Mouse (Mus musculus) heart, embryonic 14.5 days (tissue): ENCODE results near the gene Ptges3. TPM values are rescaled to one million over a fixed set of nuclear protein-coding genes. Genes with fewer than 3 reads are reported as not detected.
"Not testable (repeated sequence)": the region's sequence is repeated elsewhere in the genome, so short reads cannot be mapped to it uniquely, and the experiment has no call there.

Experiments used
- ATAC-seq: fragments of 200-750 bp; cut with Nextera tagmentation; 2 replicates; pipeline ENCODE4 v1.8.0; 2017; ENCODE audit warnings: low read depth, moderate TSS enrichment; ENCODE audit not compliant: insufficient number of reproducible peaks, insufficient read depth, low FRiP score
- H3K27ac ChIP-seq, 2 experiments: fragments of 200-500 bp in 1 of 2; fragments of 300-500 bp in 1 of 2; sonication (generic) in 1 of 2; replicated peaks in 1 of 2; 2 replicates each; pipeline ENCODE4 v1.5.1; 2012 to 2014; ENCODE audit warnings: low read depth in 2 of 2, low read length in 2 of 2, control low read depth in 1 of 2, mild to moderate bottlenecking in 1 of 2, mixed read lengths in 1 of 2; ENCODE audit not compliant: control insufficient read depth in 1 of 2, insufficient read depth in 1 of 2
- H3K27me3 ChIP-seq: fragments of 300-500 bp; sonication (generic); 2 replicates; pipeline ENCODE4 v1.6.1; 2014; ENCODE audit warnings: mild to moderate bottlenecking, low read length, control low read depth; ENCODE audit not compliant: control insufficient read depth, insufficient read depth
- H3K36me3 ChIP-seq: fragments of 300-500 bp; sonication (generic); 2 replicates; pipeline ENCODE4 v1.6.1; 2014; ENCODE audit warnings: mild to moderate bottlenecking, control low read depth, low read length, mixed read lengths; ENCODE audit not compliant: control insufficient read depth, insufficient read depth
- H3K4me1 ChIP-seq, 2 experiments: fragments of 200-500 bp in 1 of 2; fragments of 300-500 bp in 1 of 2; sonication (generic) in 1 of 2; 2 replicates each; pipeline ENCODE4 v1.6.1; 2012 to 2014; ENCODE audit warnings: low read length in 2 of 2, control low read depth in 1 of 2, mixed read lengths in 1 of 2; ENCODE audit not compliant: control insufficient read depth in 2 of 2, insufficient read depth in 2 of 2
- H3K4me2 ChIP-seq: fragments of 300-500 bp; sonication (generic); 2 replicates; pipeline ENCODE4 v1.6.1; 2014; ENCODE audit warnings: mild to moderate bottlenecking, low read length
- H3K4me3 ChIP-seq, 2 experiments: fragments of 200-500 bp in 1 of 2; fragments of 300-500 bp in 1 of 2; sonication (generic) in 1 of 2; 2 replicates each; pipeline ENCODE4 v1.5.1; 2012 to 2014; ENCODE audit warnings: low read length in 2 of 2, mild to moderate bottlenecking in 2 of 2, control low read depth in 1 of 2, low read depth in 1 of 2, moderate library complexity in 1 of 2; ENCODE audit not compliant: control insufficient read depth in 1 of 2, insufficient read depth in 1 of 2
- H3K9ac ChIP-seq: fragments of 300-500 bp; sonication (generic); 2 replicates; pipeline ENCODE4 v1.6.1; 2014; ENCODE audit warnings: mild to moderate bottlenecking, low read length
- H3K9me3 ChIP-seq: fragments of 300-500 bp; sonication (generic); 2 replicates; pipeline ENCODE4 v1.6.1; 2016; ENCODE audit warnings: low read length, control low read depth; ENCODE audit not compliant: control insufficient read depth
- WGBS: fragments of 180-500 bp; shearing (Covaris S2); extraction: QIAGEN DNeasy Blood & Tissue Kit; methylation state at CpG from one replicate; pipeline ENCODE4 v1.1.7; 2014; 5-methylcytosine and 5-hydroxymethylcytosine counted together
- polyA plus RNA-seq: library from polyadenylated mRNA; unstranded; fragments of >200 nt; fragmentation: Nextera tagmentation; extraction: Ambion mirVana; gene quantifications from 2 replicates; pipeline ENCODE4 v1.2.1, GENCODE M21; 2014

Gene Ptges3
- polyA plus RNA-seq, 1 experiment from 2014 or later = 290 TPM

- Histone ChIP-seq H3K9me3 (no peaks in the 10 kb centered on the region), H3K27me3 (no peaks in the 10 kb centered on the region), H3K4me3 (no peak overlapping the region), H3K4me1 (peaks cover 7 to 40% of the 10 kb centered on the region in 2 experiments), H3K4me2 (peak overlapping the region; percentile 87), H3K9ac (no peak overlapping the region), H3K27ac (no peak overlapping the region), H3K36me3 (peaks cover 69% of the 10 kb centered on the region)
- no peak for ATAC-seq
- 73% methylated on average over 6 of the region's 6 CpGs for WGBS
Measured at GRCm38 (mm10) chr10:128086391-128086790, 27.6 kb downstream of the Ptges3 start.

GRCm38 (mm10) chr10:128087216-128087615 is 28.5 kb downstream of the Ptges3 start:
- not testable (repeated sequence) for H3K9ac ChIP-seq, H3K27ac ChIP-seq, H3K4me2 ChIP-seq, H3K4me3 ChIP-seq, ATAC-seq, H3K9me3 ChIP-seq, H3K27me3 ChIP-seq
- WGBS = 55% methylated on average over 2 of the region's 2 CpGs
- H3K36me3 ChIP-seq = peaks cover 69% of the 10 kb centered on the region
- peaks cover 12 to 40% of the 10 kb centered on the region in 2 experiments for H3K4me1 ChIP-seq

DNA sequence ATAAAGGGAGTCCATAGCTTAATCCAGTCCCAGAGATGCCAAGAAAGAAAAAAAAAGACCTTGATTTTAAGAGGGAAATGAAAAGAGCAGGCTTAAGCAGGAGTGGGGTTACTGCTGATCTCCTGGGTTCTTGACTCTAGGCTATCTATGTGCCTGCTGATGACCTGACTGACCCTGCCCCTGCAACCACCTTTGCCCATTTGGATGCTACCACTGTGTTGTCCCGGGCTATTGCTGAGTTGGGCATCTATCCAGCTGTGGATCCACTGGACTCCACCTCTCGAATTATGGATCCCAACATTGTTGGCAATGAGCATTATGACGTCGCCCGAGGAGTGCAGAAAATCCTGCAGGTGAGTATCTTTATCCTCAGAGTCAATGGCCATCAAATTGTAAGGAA is 29.4 kb downstream of the Ptges3 start:
- 84% methylated on average over 5 of the region's 5 CpGs for WGBS
- Histone ChIP-seq H3K4me3 (no peak overlapping the region), H3K4me1 (peaks cover 12 to 40% of the 10 kb centered on the region in 2 experiments), H3K9ac (no peak overlapping the region), H3K27me3 (no peaks in the 10 kb centered on the region), H3K9me3 (no peaks in the 10 kb centered on the region), H3K27ac (no peak overlapping the region), H3K4me2 (no peak overlapping the region), H3K36me3 (peaks cover 69% of the 10 kb centered on the region)
- no peak for ATAC-seq

GRCm38 (mm10) chr10:128089842-128090241 is 31.1 kb downstream of the Ptges3 start:
- Histone ChIP-seq H3K4me1 (peaks cover 21 to 56% of the 10 kb centered on the region in 2 experiments), H3K4me3 (no peak overlapping the region), H3K27ac (no peak overlapping the region), H3K36me3 (peaks cover 59% of the 10 kb centered on the region), H3K9me3 (no peaks in the 10 kb centered on the region), H3K4me2 (no peak overlapping the region), H3K9ac (no peak overlapping the region), H3K27me3 (no peaks in the 10 kb centered on the region)
- no peak for ATAC-seq
- 14% methylated on average over 5 of the region's 5 CpGs for WGBS

GRCm38 (mm10) chr10:128090651-128091563 is 32.2 kb downstream of the Ptges3 start:
- Histone ChIP-seq H3K9ac (peak overlapping the region; percentile 94), H3K4me3 (peak overlapping the region; percentile 91; a peak in 3 of 4 replicates), H3K27me3 (no peaks in the 10 kb centered on the region), H3K4me2 (peak overlapping the region; percentile 96), H3K9me3 (no peaks in the 10 kb centered on the region), H3K27ac (peak overlapping the region; percentile 69 to 98), H3K36me3 (peaks cover 48% of the 10 kb centered on the region), H3K4me1 (peaks cover 22 to 52% of the 10 kb centered on the region in 2 experiments)
- 6% methylated on average over 14 of the region's 14 CpGs for WGBS
- peak; percentile 47 for ATAC-seq

- WGBS = 1% methylated on average over 20 of the region's 20 CpGs
- Histone ChIP-seq H3K27ac (peak within 1 kb of the TSS; percentile 93 to 98), H3K4me3 (peak within 1 kb of the TSS; percentile 91), H3K9ac (peak within 1 kb of the TSS; percentile 94), H3K27me3 (no peaks in the 10 kb centered on the region), H3K4me1 (peaks cover 23 to 48% of the 10 kb centered on the region in 2 experiments), H3K4me2 (peak within 1 kb of the TSS; percentile 96), H3K36me3 (peaks cover 39% of the 10 kb centered on the region), H3K9me3 (no peaks in the 10 kb centered on the region)
- ATAC-seq = peak; percentile 6; the same call in 1 of the 2 replicates
Measured at GRCm38 (mm10) chr10:128091564-128092505, 33.1 kb downstream of the Ptges3 start, which contains the start of gene Baz2a. Gene Baz2a, plus strand, starts transcription at chr10:128091577.
